Mouse (Mus musculus): ENCODE results near the gene Mrpl30. TPM values are rescaled to one million over a fixed set of nuclear protein-coding genes. Genes with fewer than 3 reads are reported as not detected.

The Mrpl30 gene
- total RNA-seq, 2 experiments from 2014 or later: 384 to 394 TPM

- intact Hi-C loops (cut with DNase I): loop anchor here (2.0 to 5.0 kb wide), 3 partner anchors 27 to 241 kb away; partner anchors contain the start of genes Eif5b and Txndc9
- no peak for DNase-seq (ENCODE audit: low spot score)
Measured at GRCm38 (mm10) chr1:37891400-37891799, 1.1 kb downstream of the Mrpl30 start.

- intact Hi-C loops (cut with DNase I): loop anchor here (5.0 kb wide), 2 partner anchors 103 to 238 kb away; partner anchors contain the start of genes Eif5b and Txndc9
- no peak for DNase-seq (ENCODE audit: low spot score)
Measured at GRCm38 (mm10) chr1:37894606-37895005, 4.3 kb downstream of the Mrpl30 start.

DNA sequence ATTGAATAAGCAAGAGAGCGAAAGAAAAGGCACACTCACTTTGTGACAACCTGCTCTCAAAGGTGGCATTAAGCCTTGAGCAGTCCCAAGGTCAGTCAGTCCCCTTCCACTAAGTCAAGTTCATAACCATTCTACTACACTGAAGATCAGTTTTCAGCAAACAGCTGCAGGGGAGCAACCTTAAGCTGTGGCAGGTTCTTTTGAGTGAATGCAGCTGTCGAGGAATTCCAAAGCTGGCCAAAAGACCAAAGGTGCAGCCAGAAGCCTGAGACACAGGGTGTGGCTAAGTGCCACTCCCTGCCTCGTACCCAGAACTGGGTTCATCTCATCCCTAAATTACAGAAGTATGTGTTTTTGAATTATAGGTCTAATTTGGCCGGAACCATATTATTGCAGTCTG lies 9.5 kb downstream of the Mrpl30 start:
- intact Hi-C loops (cut with DNase I): loop anchor here (5.0 kb wide), 1 partner anchor 87 kb away; no protein-coding TSS in a partner anchor
- DNase-seq (ENCODE audit: low spot score): no peak

GRCm38 (mm10) chr1:37900288-37900687 lies 10.0 kb downstream of the Mrpl30 start:
- intact Hi-C loops (cut with DNase I): loop anchor here (5.0 kb wide), 1 partner anchor 87 kb away; no protein-coding TSS in a partner anchor
- no peak for DNase-seq (ENCODE audit: low spot score)

DNA sequence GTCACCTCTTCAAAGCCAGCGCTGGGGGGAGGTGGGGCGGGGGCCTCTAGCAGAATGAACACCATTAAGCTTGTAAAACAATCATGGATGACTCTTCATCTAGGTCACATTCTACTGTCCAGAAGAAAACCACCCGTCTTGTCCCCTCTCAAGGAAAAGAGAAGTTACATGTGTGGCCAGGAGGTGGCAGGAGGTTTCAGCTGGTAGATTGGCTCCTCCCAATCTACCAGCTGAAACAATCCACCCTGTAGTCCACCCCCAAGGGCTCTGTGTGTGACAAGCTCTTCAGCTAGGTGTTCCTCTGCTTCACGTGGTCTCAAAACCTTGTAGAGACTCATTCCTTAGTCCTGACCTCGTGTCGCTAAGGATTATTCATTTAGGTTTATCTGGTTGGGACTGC lies 12.9 kb downstream of the Mrpl30 start:
- intact Hi-C loops (cut with DNase I): loop anchor here (5.0 kb wide), 1 partner anchor 84 kb away; no protein-coding TSS in a partner anchor
- no peak for DNase-seq (ENCODE audit: low spot score)

- intact Hi-C loops (cut with DNase I): no loop called here
- DNase-seq (ENCODE audit: low spot score): no peak
Measured at GRCm38 (mm10) chr1:37912751-37913150, 22.5 kb downstream of the Mrpl30 start.

DNA sequence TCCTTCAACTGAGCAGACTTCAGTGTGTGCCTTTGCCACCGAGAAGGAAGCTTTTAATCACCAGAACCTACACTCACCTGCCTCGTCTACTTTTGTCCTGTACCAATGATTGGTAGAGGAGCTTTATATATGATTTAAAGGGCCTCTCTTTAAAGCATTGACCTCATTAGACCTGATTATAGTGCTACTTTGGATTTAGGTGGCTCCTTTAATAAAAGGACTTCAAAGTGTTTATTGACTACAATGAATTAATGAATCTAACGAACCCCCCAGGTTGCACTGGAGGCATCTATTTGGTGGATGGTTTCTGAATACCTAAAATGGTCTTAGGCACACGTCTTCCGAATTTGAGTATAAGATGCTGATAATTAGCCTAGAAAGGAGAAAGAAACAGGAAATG lies 26.1 kb downstream of the Mrpl30 start, which contains the start of gene Lyg2:
Lyg2 (minus strand) TSS at position 101 of the 400 bp plus-strand sequence.
- no peak for DNase-seq (ENCODE audit: low spot score)
- intact Hi-C loops (cut with DNase I): no loop called here

GRCm38 (mm10) chr1:37917666-37918065 lies 27.4 kb downstream of the Mrpl30 start:
- DNase-seq (ENCODE audit: low spot score): no peak
- intact Hi-C loops (cut with DNase I): no loop called here

DNA sequence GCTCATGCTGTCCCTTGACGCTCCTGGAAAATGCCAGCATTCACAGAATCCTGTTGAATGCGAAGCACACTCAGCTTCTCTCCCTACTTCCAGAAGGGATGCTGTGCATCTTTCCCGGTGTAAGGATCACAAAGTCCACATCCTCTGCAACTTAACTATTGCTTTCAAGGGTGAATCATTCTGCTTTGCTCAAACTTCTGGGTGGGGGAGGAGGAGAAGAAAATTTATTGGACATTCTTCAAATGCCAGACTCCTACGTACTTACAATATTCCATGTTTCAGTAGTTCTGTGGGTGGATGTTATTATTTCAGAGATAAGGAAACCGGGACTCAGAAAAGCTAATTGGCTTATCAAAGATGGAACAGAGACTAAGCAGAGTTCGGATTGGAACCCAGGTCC lies 27.8 kb downstream of the Mrpl30 start:
- no peak for DNase-seq (ENCODE audit: low spot score)
- intact Hi-C loops (cut with DNase I): no loop called here

DNA sequence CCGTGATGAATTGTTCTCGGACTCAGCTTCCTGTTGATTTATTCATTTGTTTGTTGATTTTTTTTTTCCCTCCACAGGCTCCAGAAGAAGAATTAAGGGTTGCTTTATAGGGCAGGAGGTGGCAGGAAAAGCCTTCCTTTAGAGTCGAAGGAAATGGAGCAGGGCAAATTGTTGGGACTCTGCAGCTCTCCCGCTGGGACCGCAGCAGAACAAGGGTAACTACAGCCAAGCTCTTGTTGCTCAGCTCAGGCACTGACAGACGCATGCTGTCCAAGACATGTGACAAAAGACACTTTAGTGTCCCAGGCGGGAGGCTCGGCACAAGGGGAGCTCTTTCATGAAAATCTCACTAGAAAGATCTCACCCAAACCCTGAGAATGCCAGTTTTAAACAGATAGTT lies 32.3 kb downstream of the Mrpl30 start:
- DNase-seq (ENCODE audit: low spot score): no peak
- intact Hi-C loops (cut with DNase I): no loop called here

DNA sequence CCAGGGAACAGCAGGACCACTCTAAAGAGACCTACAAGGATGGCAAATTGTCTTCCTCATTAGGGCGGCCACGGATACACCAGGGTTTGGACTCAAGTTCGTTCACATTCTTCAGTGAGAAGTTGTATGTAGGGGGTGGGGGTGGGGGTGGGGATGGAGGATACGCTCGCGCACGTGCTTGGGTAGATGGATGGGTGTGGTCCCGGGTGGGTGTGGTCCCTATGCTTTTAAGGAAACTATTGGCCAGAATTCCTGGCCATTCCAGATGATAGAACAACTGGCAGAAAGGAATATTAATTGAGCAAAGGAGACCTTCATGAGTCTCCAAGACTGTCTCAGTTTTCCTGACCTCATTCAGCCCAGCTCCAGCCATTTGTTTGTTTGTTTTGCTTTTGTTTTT lies 35.7 kb downstream of the Mrpl30 start:
- DNase-seq (ENCODE audit: low spot score): no peak
- intact Hi-C loops (cut with DNase I): no loop called here

GRCm38 (mm10) chr1:37931806-37932205 lies 41.5 kb downstream of the Mrpl30 start:
- intact Hi-C loops (cut with DNase I): no loop called here
- no peak for DNase-seq (ENCODE audit: low spot score)

Other genes with a start within 250 kb of the Mrpl30 start
- under 1 TPM; 0.53 to 0.73 TPM for gene 2010300C02Rik, start 170.4 kb upstream of the Mrpl30 start, total RNA-seq (2021)
- 1 to 10 TPM; 3.5 to 4.3 TPM for gene Tsga10, start 24.0 kb upstream of the Mrpl30 start, total RNA-seq (2021)
- 10 to 100 TPM; 10.4 to 11.0 TPM for gene Lipt1, start 18.7 kb upstream of the Mrpl30 start, total RNA-seq (2021)
- gene Mitd1, start 66 bp upstream of the Mrpl30 start, total RNA-seq (2021): 1 to 10 TPM; 4.7 to 5.1 TPM
- not detected for gene Lyg2, start 26.0 kb downstream of the Mrpl30 start, total RNA-seq (2021)
- gene Lyg1, start 67.3 kb downstream of the Mrpl30 start, total RNA-seq (2021): not detected
- gene Txndc9, start 107.4 kb downstream of the Mrpl30 start, total RNA-seq (2021): 10 to 100 TPM; 52.6 to 57.2 TPM
- gene Eif5b, start 107.5 kb downstream of the Mrpl30 start, total RNA-seq (2021): 10 to 100 TPM; 42.9 to 45.7 TPM
- gene Rev1, start 239.3 kb downstream of the Mrpl30 start, total RNA-seq (2021): 10 to 100 TPM; 12.0 to 16.4 TPM